8 mouse cellular contexts compared by ENCODE assay signal in genomic region chr14:57362726-57363660, GRCm38 (mm10). TPM values are rescaled to one million over a fixed set of nuclear protein-coding genes. Genes with fewer than 3 reads are reported as not detected.
A peak's percentile ranks its signal among the peaks of the same experiment; 100 is the strongest.
DNase-seq lines count a peak whose midpoint lies in the region; ATAC-seq and TF ChIP-seq lines count a peak whose summit lies in the region.

No protein-coding gene starts in this region.

- 12% methylated on average over 25 of the region's 31 CpGs for WGBS in forebrain, embryonic 13.5 days
- 44% methylated on average over 31 of the region's 31 CpGs for WGBS in large intestine, adult 2 months
- 25% methylated on average over 24 of the region's 31 CpGs for WGBS in liver, postnatal 0 days (ENCODE audit: insufficient replicate concordance)

- H3K9me3 ChIP-seq in ES-Bruce4 (replicated peaks; ENCODE audit: control insufficient read depth, insufficient read depth, low read length, poor library complexity, severe bottlenecking): no peaks in the 10 kb centered on the region
- H3K9me3 ChIP-seq in forebrain, embryonic 13.5 days (replicated peaks): no peaks in the 10 kb centered on the region
- no peaks in the 10 kb centered on the region for H3K9me3 ChIP-seq in liver, postnatal 0 days (ENCODE audit: low read length)

- no peak for TF ChIP-seq EP300 in ES-Bruce4 (IDR thresholded peaks at IDR 0.05; ENCODE audit: insufficient read depth, low read depth, low read length)
- no peak for TF ChIP-seq EP300 in liver, postnatal 0 days (IDR thresholded peaks at IDR 0.05; ENCODE audit: low read depth)

- no peak for TF ChIP-seq POLR2A in ES-Bruce4 (IDR thresholded peaks at IDR 0.05; ENCODE audit: insufficient read depth, low read length)

- ATAC-seq in forebrain, embryonic 13.5 days: peak; percentile 69
- peak; percentile 58; the same call in 1 of the 2 replicates for ATAC-seq in liver, postnatal 0 days

- no peaks in the 10 kb centered on the region for H3K27me3 ChIP-seq in ES-Bruce4 (ENCODE audit: control insufficient read depth, insufficient read depth, low read length, poor library complexity, severe bottlenecking)
- 0 out of 2 replicates have a peak, but pooled peaks cover 4% of the 10 kb centered on the region for H3K27me3 ChIP-seq in forebrain, embryonic 13.5 days
- no peaks in the 10 kb centered on the region for H3K27me3 ChIP-seq in liver, postnatal 0 days (ENCODE audit: insufficient read depth, low read length)

- peak overlapping the region; percentile 35 for H3K4me2 ChIP-seq in forebrain, embryonic 13.5 days
- H3K4me2 ChIP-seq in liver, postnatal 0 days (ENCODE audit: low read depth, low read length): no peak overlapping the region

- H3K9ac ChIP-seq in ES-Bruce4 (ENCODE audit: low read depth, poor library complexity, severe bottlenecking): no peak overlapping the region
- no peak overlapping the region for H3K9ac ChIP-seq in forebrain, embryonic 13.5 days
- no peak overlapping the region for H3K9ac ChIP-seq in liver, postnatal 0 days (replicated peaks)

- intact Hi-C loops in heart, postnatal 14 days (cut with DNase I): loop anchor here (1.0 to 10.0 kb wide), 2 partner anchors 254 to 398 kb away; no protein-coding TSS in a partner anchor

- H3K4me3 ChIP-seq in ES-Bruce4 (ENCODE audit: low read depth, low read length): no peak overlapping the region
- H3K4me3 ChIP-seq in forebrain, embryonic 13.5 days: no peak overlapping the region
- no peak overlapping the region for H3K4me3 ChIP-seq in liver, postnatal 0 days (ENCODE audit: low read depth, low read length)

- DNase-seq in c-Kit-positive CD71-positive TER-119-positive erythroid progenitor cells, embryonic 14.5 days (ENCODE audit: low spot score): peak; percentile 63
- peak; percentile 75 to 83 for DNase-seq in heart, postnatal 14 days
- DNase-seq in large intestine, adult 2 months (ENCODE audit: low read depth, low spot score): peak; percentile 51
- DNase-seq in liver, postnatal 0 days: peak; percentile 84
- DNase-seq in ovary, postnatal 10 days (ENCODE audit: low spot score): peak; percentile 22
- peak; percentile 62 to 88 for DNase-seq in thymus, postnatal 10 days (ENCODE audit: low spot score in 2 of 2)

- H3K27ac ChIP-seq in ES-Bruce4 (ENCODE audit: insufficient read depth, low read length): no peak overlapping the region
- no peak overlapping the region for H3K27ac ChIP-seq in forebrain, embryonic 13.5 days
- H3K27ac ChIP-seq in liver, postnatal 0 days (ENCODE audit: low read depth): no peak overlapping the region

- peak; percentile 89 for TF ChIP-seq CTCF in ES-Bruce4 (IDR thresholded peaks at IDR 0.05; ENCODE audit: low read depth, low read length)
- peak; percentile 86 for TF ChIP-seq CTCF in liver, postnatal 0 days (IDR thresholded peaks at IDR 0.05; ENCODE audit: low read depth)

- no peaks in the 10 kb centered on the region for H3K4me1 ChIP-seq in ES-Bruce4 (ENCODE audit: control insufficient read depth, insufficient read depth, low read length)
- no peaks in the 10 kb centered on the region for H3K4me1 ChIP-seq in forebrain, embryonic 13.5 days
- no peaks in the 10 kb centered on the region for H3K4me1 ChIP-seq in liver, postnatal 0 days (ENCODE audit: insufficient read depth)

- no peaks in the 10 kb centered on the region for H3K36me3 ChIP-seq in ES-Bruce4 (ENCODE audit: control insufficient read depth, insufficient read depth, low read length, poor library complexity, severe bottlenecking)
- no peaks in the 10 kb centered on the region for H3K36me3 ChIP-seq in forebrain, embryonic 13.5 days (ENCODE audit: poor library complexity, severe bottlenecking)
- H3K36me3 ChIP-seq in liver, postnatal 0 days (replicated peaks; ENCODE audit: insufficient read depth, low read length): no peaks in the 10 kb centered on the region

RNA-seq across cellular contexts. Expression of gene Cryl1, which starts 35.3 kb away (rescaled TPM):
- 7.2 and 10.5 TPM in 2 replicates for polyA plus RNA-seq in ES-Bruce4 (2011; ENCODE audit: insufficient read depth, insufficient read length, low read depth, missing spikeins)
- 5.2 and 5.4 TPM in 2 replicates for polyA plus RNA-seq in forebrain, embryonic 13.5 days (2015; fragmentation: Nextera tagmentation; extraction: Ambion mirVana)
- total RNA-seq in heart, postnatal 14 days (2021): 1 to 10 TPM; 7.2 to 7.4 TPM
- 143 and 185 TPM in 2 replicates for polyA plus RNA-seq in large intestine, adult 2 months (2012; rRNA removed)
- polyA plus RNA-seq in liver, postnatal 0 days (2015; fragmentation: Nextera tagmentation; extraction: Ambion mirVana): 6.7 and 7.3 TPM in 2 replicates

Comparison
In these comparisons a context has a peak if more than half of its experiments do, and no peak if none do; other contexts are left out.
1. DNase-seq: peak in every context shown above with its lines; median percentile 84 in liver, postnatal 0 days; 79 in heart, postnatal 14 days; 75 in thymus, postnatal 10 days; 63 in c-Kit-positive CD71-positive TER-119-positive erythroid progenitor cells, embryonic 14.5 days; 51 in large intestine, adult 2 months; 22 in ovary, postnatal 10 days.
2. RNA of gene Cryl1, which starts 35.3 kb away (polyA plus RNA-seq): 143 to 185 TPM in large intestine, adult 2 months; 7.2 to 10.5 TPM in ES-Bruce4, 6.7 to 7.3 TPM in liver, postnatal 0 days and 5.2 to 5.4 TPM in forebrain, embryonic 13.5 days; every median in the first group is over 10 times any median in the second.